Mouse (Mus musculus): Measurements from ENCODE around the gene Foxp1.

The Foxp1 gene

GRCm38 (mm10) chr6:99359036-99359698 lies 163.4 kb downstream of the Foxp1 start:
- no peak for DNase-seq (ENCODE audit: extremely low spot score)

- no peak for DNase-seq (ENCODE audit: extremely low spot score)
Observed at GRCm38 (mm10) chr6:99357931-99358330, 164.6 kb downstream of the Foxp1 start.

- no peak for DNase-seq (ENCODE audit: extremely low spot score)
Observed at GRCm38 (mm10) chr6:99354338-99354737, 168.2 kb downstream of the Foxp1 start.

- DNase-seq (ENCODE audit: extremely low spot score), result no peak
Observed at GRCm38 (mm10) chr6:99353441-99353840, 169.1 kb downstream of the Foxp1 start.

- no peak for DNase-seq (ENCODE audit: extremely low spot score)
Observed at GRCm38 (mm10) chr6:99350566-99350965, 172.0 kb downstream of the Foxp1 start.

- no peak for DNase-seq (ENCODE audit: extremely low spot score)
Observed at GRCm38 (mm10) chr6:99350156-99350555, 172.4 kb downstream of the Foxp1 start.

- DNase-seq (ENCODE audit: extremely low spot score), result no peak
Observed at GRCm38 (mm10) chr6:99347836-99348235, 174.7 kb downstream of the Foxp1 start.

- DNase-seq (ENCODE audit: extremely low spot score), result no peak
Observed at GRCm38 (mm10) chr6:99344966-99345365, 177.6 kb downstream of the Foxp1 start.

GRCm38 (mm10) chr6:99344357-99344756 lies 178.2 kb downstream of the Foxp1 start:
- no peak for DNase-seq (ENCODE audit: extremely low spot score)

- DNase-seq (ENCODE audit: extremely low spot score), result no peak
Observed at GRCm38 (mm10) chr6:99343815-99344214, 178.7 kb downstream of the Foxp1 start.

GRCm38 (mm10) chr6:99342416-99342815 lies 180.1 kb downstream of the Foxp1 start:
- DNase-seq (ENCODE audit: extremely low spot score), result no peak

GRCm38 (mm10) chr6:99340902-99341301 lies 181.6 kb downstream of the Foxp1 start:
- DNase-seq (ENCODE audit: extremely low spot score), result no peak

- DNase-seq (ENCODE audit: extremely low spot score), result no peak
Observed at GRCm38 (mm10) chr6:99339986-99340721, 182.4 kb downstream of the Foxp1 start.

GRCm38 (mm10) chr6:99339343-99339620 lies 183.2 kb downstream of the Foxp1 start:
- DNase-seq (ENCODE audit: extremely low spot score), result peak; percentile 43

GRCm38 (mm10) chr6:99338593-99339342 lies 183.8 kb downstream of the Foxp1 start:
- no peak for DNase-seq (ENCODE audit: extremely low spot score)

- DNase-seq (ENCODE audit: extremely low spot score), result no peak
Observed at GRCm38 (mm10) chr6:99338174-99338573, 184.3 kb downstream of the Foxp1 start.

GRCm38 (mm10) chr6:99337575-99337974 lies 184.9 kb downstream of the Foxp1 start:
- DNase-seq (ENCODE audit: extremely low spot score), result no peak

GRCm38 (mm10) chr6:99336191-99336590 lies 186.3 kb downstream of the Foxp1 start:
- DNase-seq (ENCODE audit: extremely low spot score), result no peak

GRCm38 (mm10) chr6:99335174-99335830 lies 187.2 kb downstream of the Foxp1 start:
- DNase-seq (ENCODE audit: extremely low spot score), result no peak

- DNase-seq (ENCODE audit: extremely low spot score), result no peak
Observed at GRCm38 (mm10) chr6:99334255-99334654, 188.3 kb downstream of the Foxp1 start.

GRCm38 (mm10) chr6:99333127-99333526 lies 189.4 kb downstream of the Foxp1 start:
- no peak for DNase-seq (ENCODE audit: extremely low spot score)

- no peak for DNase-seq (ENCODE audit: extremely low spot score)
Observed at GRCm38 (mm10) chr6:99330169-99330568, 192.4 kb downstream of the Foxp1 start.

Data from embryo, embryonic 9.5 days (tissue).